Mouse (Mus musculus) liver, embryonic 12.5 days (tissue): ENCODE results near the gene Cacnb4. TPM values are rescaled to one million over a fixed set of nuclear protein-coding genes. Genes with fewer than 3 reads are reported as not detected.

Experiments
- ATAC-seq: fragments of 200-750 bp; cut with Nextera tagmentation; 2 replicates; pipeline ENCODE4 v1.8.0; 2017; ENCODE audit warnings: moderate number of reproducible peaks, mild to moderate bottlenecking, moderate library complexity
- H3K27ac ChIP-seq: fragments of 300-500 bp; sonication (generic); 2 replicates; pipeline ENCODE4 v1.5.1; 2016; ENCODE audit warnings: mild to moderate bottlenecking
- H3K27me3 ChIP-seq: fragments of 300-500 bp; sonication (generic); replicated peaks from 2 replicates; pipeline ENCODE4 v1.6.1; 2016; ENCODE audit warnings: mild to moderate bottlenecking, moderate library complexity
- H3K36me3 ChIP-seq: fragments of 300-500 bp; sonication (generic); 2 replicates; pipeline ENCODE4 v1.6.1; 2016; ENCODE audit warnings: mild to moderate bottlenecking, moderate library complexity
- H3K4me1 ChIP-seq: fragments of 300-500 bp; sonication (generic); 2 replicates; pipeline ENCODE4 v1.6.1; 2016
- H3K4me2 ChIP-seq: fragments of 300-500 bp; sonication (generic); 2 replicates; pipeline ENCODE4 v1.6.1; 2016; ENCODE audit warnings: mild to moderate bottlenecking, moderate library complexity
- H3K4me3 ChIP-seq: fragments of 300-500 bp; sonication (generic); 2 replicates; pipeline ENCODE4 v1.5.1; 2016; ENCODE audit warnings: mild to moderate bottlenecking, moderate library complexity
- H3K9ac ChIP-seq: fragments of 300-500 bp; sonication (generic); 2 replicates; pipeline ENCODE4 v1.6.1; 2016; ENCODE audit warnings: mild to moderate bottlenecking, moderate library complexity
- H3K9me3 ChIP-seq: fragments of 300-500 bp; sonication (generic); replicated peaks from 2 replicates; pipeline ENCODE4 v1.6.1; 2016; ENCODE audit warnings: mild to moderate bottlenecking, moderate library complexity
- WGBS: fragments of 180-500 bp; shearing (Covaris S2); methylation state at CpG from one replicate; pipeline ENCODE4 v1.1.7; 2016; ENCODE audit not compliant: insufficient replicate concordance; 5-methylcytosine and 5-hydroxymethylcytosine counted together
- polyA plus RNA-seq: library from polyadenylated mRNA; unstranded; fragments of >200 nt; fragmentation: Nextera tagmentation; extraction: Ambion mirVana; gene quantifications from 2 replicates; pipeline ENCODE4 v1.2.1, GENCODE M21; 2016

Cacnb4 gene
- polyA plus RNA-seq, 1 experiment from 2014 or later = 0.31 TPM

GRCm38 (mm10) chr2:52602921-52603320, 73.7 kb downstream of the Cacnb4 start:
- H3K36me3 ChIP-seq = no peaks in the 10 kb centered on the region
- no peak overlapping the region for H3K4me2 ChIP-seq
- H3K4me3 ChIP-seq = no peak overlapping the region
- no peaks in the 10 kb centered on the region for H3K9me3 ChIP-seq
- ATAC-seq = no peak
- peaks cover 24% of the 10 kb centered on the region for H3K4me1 ChIP-seq
- WGBS = 79% methylated on average over 8 of the region's 8 CpGs
- H3K27me3 ChIP-seq = no peaks in the 10 kb centered on the region
- peak overlapping the region; percentile 58 for H3K27ac ChIP-seq
- H3K9ac ChIP-seq = no peak overlapping the region

GRCm38 (mm10) chr2:52602228-52602627, 74.4 kb downstream of the Cacnb4 start:
- Histone ChIP-seq H3K27me3 (no peaks in the 10 kb centered on the region), H3K9ac (no peak overlapping the region), H3K27ac (no peak overlapping the region), H3K4me3 (no peak overlapping the region), H3K4me2 (no peak overlapping the region), H3K4me1 (peaks cover 24% of the 10 kb centered on the region), H3K36me3 (no peaks in the 10 kb centered on the region), H3K9me3 (no peaks in the 10 kb centered on the region)
- ATAC-seq = no peak
- 56% methylated on average over 2 of the region's 2 CpGs for WGBS

- Histone ChIP-seq H3K4me1 (peaks cover 8% of the 10 kb centered on the region), H3K27me3 (no peaks in the 10 kb centered on the region), H3K27ac (no peak overlapping the region), H3K36me3 (no peaks in the 10 kb centered on the region), H3K4me2 (no peak overlapping the region), H3K4me3 (no peak overlapping the region), H3K9me3 (no peaks in the 10 kb centered on the region), H3K9ac (no peak overlapping the region)
- ATAC-seq = no peak
Measured at GRCm38 (mm10) chr2:52597511-52597910, 79.1 kb downstream of the Cacnb4 start.

- Histone ChIP-seq H3K27me3 (no peaks in the 10 kb centered on the region), H3K27ac (no peak overlapping the region), H3K36me3 (no peaks in the 10 kb centered on the region), H3K9me3 (no peaks in the 10 kb centered on the region), H3K4me1 (peaks cover 37% of the 10 kb centered on the region), H3K4me2 (no peak overlapping the region), H3K9ac (no peak overlapping the region), H3K4me3 (no peak overlapping the region)
- no peak for ATAC-seq
- 72% methylated on average over 8 of the region's 8 CpGs for WGBS
Measured at GRCm38 (mm10) chr2:52593814-52594213, 82.8 kb downstream of the Cacnb4 start.

GRCm38 (mm10) chr2:52593260-52593659, 83.4 kb downstream of the Cacnb4 start:
- Histone ChIP-seq H3K9me3 (no peaks in the 10 kb centered on the region), H3K27me3 (no peaks in the 10 kb centered on the region), H3K9ac (no peak overlapping the region), H3K4me1 (peaks cover 37% of the 10 kb centered on the region), H3K4me2 (no peak overlapping the region), H3K27ac (no peak overlapping the region), H3K4me3 (no peak overlapping the region), H3K36me3 (no peaks in the 10 kb centered on the region)
- WGBS = 67% methylated on average over 5 of the region's 5 CpGs
- ATAC-seq = no peak

- H3K4me1 ChIP-seq = peaks cover 58% of the 10 kb centered on the region
- H3K9me3 ChIP-seq = no peaks in the 10 kb centered on the region
- ATAC-seq = peak; percentile 76
- H3K36me3 ChIP-seq = no peaks in the 10 kb centered on the region
- H3K4me3 ChIP-seq = no peak overlapping the region
- H3K27me3 ChIP-seq = no peaks in the 10 kb centered on the region
- 1% methylated on average over 5 of the region's 5 CpGs for WGBS
- 0 out of 2 replicates have a peak overlapping the region, but pooled peaks have one; percentile 20 for H3K27ac ChIP-seq
- peak overlapping the region; percentile 10 for H3K4me2 ChIP-seq
- H3K9ac ChIP-seq = no peak overlapping the region
Measured at GRCm38 (mm10) chr2:52590970-52591347, 85.7 kb downstream of the Cacnb4 start.

- Histone ChIP-seq H3K36me3 (no peaks in the 10 kb centered on the region), H3K4me2 (peak overlapping the region; percentile 10), H3K9ac (peak overlapping the region; percentile 12; the same call in 1 of the 2 replicates), H3K4me3 (no peak overlapping the region), H3K27ac (0 out of 2 replicates have a peak overlapping the region, but pooled peaks have one; percentile 46), H3K27me3 (no peaks in the 10 kb centered on the region), H3K9me3 (no peaks in the 10 kb centered on the region), H3K4me1 (peaks cover 63% of the 10 kb centered on the region)
- 69% methylated on average over 7 of the region's 7 CpGs for WGBS
- no peak for ATAC-seq
Measured at GRCm38 (mm10) chr2:52590340-52590969, 86.2 kb downstream of the Cacnb4 start.

- Histone ChIP-seq H3K27me3 (no peaks in the 10 kb centered on the region), H3K9ac (no peak overlapping the region), H3K27ac (peak overlapping the region; percentile 46; the same call in 1 of the 2 replicates), H3K4me1 (peaks cover 73% of the 10 kb centered on the region), H3K9me3 (no peaks in the 10 kb centered on the region), H3K4me3 (no peak overlapping the region), H3K36me3 (no peaks in the 10 kb centered on the region), H3K4me2 (no peak overlapping the region)
- WGBS = 52% methylated on average over 4 of the region's 4 CpGs
- peak; percentile 64 for ATAC-seq
Measured at GRCm38 (mm10) chr2:52589514-52589913, 87.1 kb downstream of the Cacnb4 start.

GRCm38 (mm10) chr2:52585384-52585783, 91.2 kb downstream of the Cacnb4 start:
- ATAC-seq = peak; percentile 75; the same call in 1 of the 2 replicates
- H3K4me3 ChIP-seq = no peak overlapping the region
- H3K9ac ChIP-seq = no peak overlapping the region
- peak overlapping the region; percentile 45; the same call in 1 of the 2 replicates for H3K27ac ChIP-seq
- no peaks in the 10 kb centered on the region for H3K9me3 ChIP-seq
- H3K4me2 ChIP-seq = peak overlapping the region; percentile 1; the same call in 1 of the 2 replicates
- no peaks in the 10 kb centered on the region for H3K36me3 ChIP-seq
- no peaks in the 10 kb centered on the region for H3K27me3 ChIP-seq
- H3K4me1 ChIP-seq = peaks cover 59% of the 10 kb centered on the region
- WGBS = 29% methylated on average over 4 of the region's 4 CpGs

- Histone ChIP-seq H3K36me3 (no peaks in the 10 kb centered on the region), H3K4me1 (peaks cover 18% of the 10 kb centered on the region), H3K4me2 (no peak overlapping the region), H3K4me3 (no peak overlapping the region), H3K27ac (no peak overlapping the region), H3K27me3 (no peaks in the 10 kb centered on the region), H3K9ac (no peak overlapping the region), H3K9me3 (no peaks in the 10 kb centered on the region)
- 79% methylated on average over 11 of the region's 11 CpGs for WGBS
- ATAC-seq = no peak
Measured at GRCm38 (mm10) chr2:52581132-52581781, 95.4 kb downstream of the Cacnb4 start.

GRCm38 (mm10) chr2:52580697-52581096, 95.9 kb downstream of the Cacnb4 start:
- no peak overlapping the region for H3K27ac ChIP-seq
- no peaks in the 10 kb centered on the region for H3K9me3 ChIP-seq
- no peak overlapping the region for H3K4me3 ChIP-seq
- no peak overlapping the region for H3K9ac ChIP-seq
- no peaks in the 10 kb centered on the region for H3K27me3 ChIP-seq
- peaks cover 17% of the 10 kb centered on the region for H3K4me1 ChIP-seq
- no peaks in the 10 kb centered on the region for H3K36me3 ChIP-seq
- no peak for ATAC-seq
- 62% methylated on average over 5 of the region's 5 CpGs for WGBS
- no peak overlapping the region for H3K4me2 ChIP-seq

GRCm38 (mm10) chr2:52578846-52579245, 97.8 kb downstream of the Cacnb4 start:
- Histone ChIP-seq H3K9ac (no peak overlapping the region), H3K4me3 (no peak overlapping the region), H3K36me3 (no peaks in the 10 kb centered on the region), H3K27ac (no peak overlapping the region), H3K27me3 (no peaks in the 10 kb centered on the region), H3K4me2 (no peak overlapping the region), H3K4me1 (peaks cover 20% of the 10 kb centered on the region), H3K9me3 (no peaks in the 10 kb centered on the region)
- 70% methylated on average over 3 of the region's 3 CpGs for WGBS
- ATAC-seq = no peak
